Mouse (Mus musculus) hindbrain, embryonic 15.5 days (tissue): ENCODE data around the gene Nfatc3. TPM values are rescaled to one million over a fixed set of nuclear protein-coding genes. Genes with fewer than 3 reads are reported as not detected.

Experiments
- ATAC-seq: fragments of 200-750 bp; cut with Nextera tagmentation; 2 replicates; pipeline ENCODE4 v1.8.0; 2017; ENCODE audit warnings: low read depth, moderate number of reproducible peaks, moderate TSS enrichment; ENCODE audit not compliant: low FRiP score
- H3K27ac ChIP-seq: fragments of 300-500 bp; sonication (generic); replicated peaks from 2 replicates; pipeline ENCODE4 v1.5.1; 2015; ENCODE audit warnings: mild to moderate bottlenecking, inconsistent platforms
- H3K27me3 ChIP-seq: fragments of 300-500 bp; sonication (generic); 2 replicates; pipeline ENCODE4 v1.6.1; 2015; ENCODE audit warnings: control low read depth, inconsistent platforms
- H3K36me3 ChIP-seq: fragments of 300-500 bp; sonication (generic); 2 replicates; pipeline ENCODE4 v1.6.1; 2015; ENCODE audit warnings: control low read depth, inconsistent platforms
- H3K4me1 ChIP-seq: fragments of 300-500 bp; sonication (generic); replicated peaks from 2 replicates; pipeline ENCODE4 v1.6.1; 2015; ENCODE audit warnings: control low read depth, inconsistent platforms
- H3K4me2 ChIP-seq: fragments of 300-500 bp; sonication (generic); 2 replicates; pipeline ENCODE4 v1.6.1; 2015; ENCODE audit warnings: moderate library complexity, mild to moderate bottlenecking, inconsistent platforms
- H3K4me3 ChIP-seq: fragments of 300-500 bp; sonication (generic); 2 replicates; pipeline ENCODE4 v1.5.1; 2015; ENCODE audit warnings: mild to moderate bottlenecking, inconsistent platforms
- H3K9ac ChIP-seq: fragments of 300-500 bp; sonication (generic); 2 replicates; pipeline ENCODE4 v1.6.1; 2015; ENCODE audit warnings: inconsistent platforms
- H3K9me3 ChIP-seq: fragments of 300-500 bp; sonication (generic); 2 replicates; pipeline ENCODE4 v1.6.1; 2016; ENCODE audit warnings: control low read depth, inconsistent platforms
- WGBS: fragments of 180-500 bp; shearing (Covaris S2); methylation state at CpG from one replicate; pipeline ENCODE4 v1.1.7; 2015; 5-methylcytosine and 5-hydroxymethylcytosine counted together
- polyA plus RNA-seq: library from polyadenylated mRNA; unstranded; fragments of >200 nt; fragmentation: Nextera tagmentation; extraction: Ambion mirVana; gene quantifications from 2 replicates; pipeline ENCODE4 v1.2.1, GENCODE M21; 2015

The Nfatc3 gene
- polyA plus RNA-seq, 1 experiment from 2014 or later = 3.0 TPM

DNA sequence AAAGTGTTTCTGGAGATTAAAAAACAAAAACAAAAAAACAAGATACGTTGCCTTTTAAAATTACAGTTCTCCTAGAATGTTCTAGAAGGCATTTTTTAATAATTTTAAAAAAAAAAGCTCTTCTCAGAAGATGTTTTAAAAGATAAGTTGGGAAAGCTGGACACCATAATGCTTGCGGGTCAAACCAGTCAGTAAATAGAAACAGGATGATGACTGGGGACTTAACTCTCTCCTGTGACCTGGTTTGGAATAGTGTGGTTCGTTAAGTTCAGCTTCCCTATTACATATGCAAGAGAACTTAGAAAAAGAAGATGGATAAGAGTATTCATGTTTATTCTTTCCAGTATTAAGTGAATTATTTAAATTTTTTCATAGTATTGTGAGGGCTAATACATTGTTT, 1.9 kb downstream of the Nfatc3 start:
- peak overlapping the region; percentile 65; the same call in 1 of the 2 replicates for H3K9ac ChIP-seq
- H3K27me3 ChIP-seq = no peaks in the 10 kb centered on the region
- ATAC-seq = no peak
- no peaks in the 10 kb centered on the region for H3K9me3 ChIP-seq
- peak overlapping the region; percentile 74 for H3K4me2 ChIP-seq
- no peaks in the 10 kb centered on the region for H3K36me3 ChIP-seq
- H3K4me1 ChIP-seq = peaks cover 40% of the 10 kb centered on the region
- WGBS = 6% methylated on average over 3 of the region's 3 CpGs
- peak overlapping the region; percentile 68 for H3K4me3 ChIP-seq
- no peak overlapping the region for H3K27ac ChIP-seq

DNA sequence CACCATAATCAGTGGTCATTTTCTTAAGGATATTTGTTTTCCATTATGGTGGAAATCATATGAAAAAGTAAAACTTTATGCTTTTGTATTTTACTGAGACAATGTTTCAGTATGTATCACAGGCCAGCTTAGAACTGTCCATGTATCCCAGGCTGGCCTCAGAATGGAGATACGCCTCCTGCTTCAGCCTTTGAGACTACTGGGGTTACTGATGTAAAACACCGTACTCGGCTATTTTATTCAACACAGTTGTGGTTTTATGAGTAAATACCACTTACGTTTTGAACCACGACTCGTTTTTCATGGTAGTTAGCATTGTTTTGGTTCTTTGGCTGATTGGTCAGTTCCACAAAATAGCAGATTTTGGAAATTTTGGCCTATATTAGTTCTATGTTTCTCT, 3.0 kb downstream of the Nfatc3 start:
- H3K4me3 ChIP-seq = no peak overlapping the region
- H3K9ac ChIP-seq = no peak overlapping the region
- ATAC-seq = no peak
- H3K9me3 ChIP-seq = no peaks in the 10 kb centered on the region
- H3K27ac ChIP-seq = no peak overlapping the region
- peak overlapping the region; percentile 74 for H3K4me2 ChIP-seq
- no peaks in the 10 kb centered on the region for H3K36me3 ChIP-seq
- peaks cover 40% of the 10 kb centered on the region for H3K4me1 ChIP-seq
- 87% methylated on average over 6 of the region's 6 CpGs for WGBS
- no peaks in the 10 kb centered on the region for H3K27me3 ChIP-seq

DNA sequence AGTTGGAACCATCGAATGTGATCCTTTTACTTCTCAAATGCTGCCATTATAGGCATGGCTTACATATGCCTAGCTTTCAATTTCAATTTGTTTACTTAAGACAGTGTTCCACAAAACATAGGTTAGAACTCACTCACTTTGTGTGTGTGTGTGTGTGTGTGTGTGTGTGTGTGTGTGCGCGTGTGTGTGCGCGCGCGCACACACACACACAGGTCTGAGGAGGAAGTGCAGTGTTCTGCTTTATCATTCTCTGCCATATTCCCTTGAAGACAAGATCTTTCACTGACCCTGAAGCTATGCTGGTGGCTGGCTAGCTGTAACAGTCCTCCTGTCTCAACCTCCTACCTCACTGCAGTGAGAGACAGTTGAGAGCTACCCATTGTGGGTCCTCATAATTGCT, 4.4 kb downstream of the Nfatc3 start:
- no peak for ATAC-seq
- Histone ChIP-seq H3K4me2 (no peak overlapping the region), H3K36me3 (no peaks in the 10 kb centered on the region), H3K9me3 (no peaks in the 10 kb centered on the region), H3K9ac (no peak overlapping the region), H3K27me3 (no peaks in the 10 kb centered on the region), H3K27ac (no peak overlapping the region), H3K4me3 (no peak overlapping the region), H3K4me1 (peaks cover 40% of the 10 kb centered on the region)
- 99% methylated on average over 7 of the region's 7 CpGs for WGBS

DNA sequence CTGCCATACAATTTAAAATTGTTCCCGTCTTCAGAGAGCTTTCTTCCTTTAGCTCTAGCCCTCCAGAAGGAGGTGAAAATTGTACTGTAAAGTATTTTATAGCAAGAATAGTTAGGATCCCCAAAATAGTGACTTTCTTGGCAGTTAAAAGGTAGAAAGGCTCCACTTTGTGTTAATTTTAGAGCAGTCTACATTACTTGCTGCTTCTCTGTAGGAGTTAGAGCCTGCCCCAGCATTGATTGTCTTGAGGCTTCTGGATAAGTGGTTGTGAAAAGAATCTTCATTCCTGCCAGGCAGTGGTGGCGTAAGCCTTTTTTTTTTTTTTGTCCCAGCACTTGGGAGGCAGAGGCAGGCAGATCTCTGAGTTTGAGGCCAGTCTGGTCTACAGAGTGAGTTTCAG, 8.1 kb downstream of the Nfatc3 start:
- H3K9me3 ChIP-seq = no peaks in the 10 kb centered on the region
- 100% methylated on average over 2 of the region's 2 CpGs for WGBS
- ATAC-seq = no peak
- no peaks in the 10 kb centered on the region for H3K27me3 ChIP-seq
- no peak overlapping the region for H3K27ac ChIP-seq
- no peak overlapping the region for H3K9ac ChIP-seq
- H3K4me1 ChIP-seq = peaks cover 16% of the 10 kb centered on the region
- H3K36me3 ChIP-seq = no peaks in the 10 kb centered on the region
- no peak overlapping the region for H3K4me3 ChIP-seq
- H3K4me2 ChIP-seq = no peak overlapping the region

DNA sequence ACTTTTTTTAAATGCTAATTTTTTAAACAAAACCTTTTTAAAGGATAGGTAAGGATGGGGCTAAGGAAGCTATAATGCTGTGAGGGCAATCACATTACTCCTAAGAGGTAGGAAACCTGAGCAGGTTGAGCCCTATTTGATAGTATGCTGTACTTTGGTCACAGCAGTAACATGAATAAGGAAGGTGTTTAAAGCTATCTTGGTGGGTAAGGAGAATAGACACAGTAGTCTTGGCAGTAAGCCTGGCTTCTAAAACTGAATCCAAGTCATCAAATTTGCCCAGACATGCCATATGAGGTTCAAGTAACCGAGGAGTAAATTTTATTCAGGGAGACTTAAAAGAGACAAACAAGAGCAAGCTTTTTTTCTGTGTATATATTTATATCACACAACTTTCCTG, 10.9 kb downstream of the Nfatc3 start:
- Histone ChIP-seq H3K27ac (no peak overlapping the region), H3K4me1 (no peaks in the 10 kb centered on the region), H3K9ac (no peak overlapping the region), H3K27me3 (no peaks in the 10 kb centered on the region), H3K9me3 (no peaks in the 10 kb centered on the region), H3K4me3 (no peak overlapping the region), H3K4me2 (no peak overlapping the region), H3K36me3 (no peaks in the 10 kb centered on the region)
- WGBS = 64% methylated on average over 1 of the region's 1 CpGs
- no peak for ATAC-seq

DNA sequence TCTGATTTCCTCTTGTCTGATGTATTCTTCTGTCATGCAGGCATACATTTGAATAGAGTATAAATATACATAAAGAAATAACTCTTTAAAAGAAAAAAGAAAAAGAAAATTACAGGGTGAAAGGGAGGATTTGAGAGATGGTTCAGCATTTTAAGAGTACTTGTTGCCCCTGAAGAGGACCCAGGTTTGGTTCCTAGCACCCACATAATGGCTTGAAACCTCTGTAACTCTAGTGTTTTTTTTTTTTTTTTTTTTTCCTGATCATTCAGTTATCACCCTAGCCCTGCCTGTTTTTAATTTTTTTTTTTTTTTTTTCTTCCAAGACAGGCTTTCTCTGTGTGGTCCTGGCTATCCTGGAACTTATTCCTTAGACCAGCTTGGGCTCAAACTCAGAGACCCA, 13.5 kb downstream of the Nfatc3 start:
- H3K27ac ChIP-seq = no peak overlapping the region
- no peaks in the 10 kb centered on the region for H3K4me1 ChIP-seq
- no peaks in the 10 kb centered on the region for H3K36me3 ChIP-seq
- H3K4me3 ChIP-seq = no peak overlapping the region
- H3K9me3 ChIP-seq = no peaks in the 10 kb centered on the region
- no peak for ATAC-seq
- H3K4me2 ChIP-seq = no peak overlapping the region
- no peak overlapping the region for H3K9ac ChIP-seq
- H3K27me3 ChIP-seq = no peaks in the 10 kb centered on the region

DNA sequence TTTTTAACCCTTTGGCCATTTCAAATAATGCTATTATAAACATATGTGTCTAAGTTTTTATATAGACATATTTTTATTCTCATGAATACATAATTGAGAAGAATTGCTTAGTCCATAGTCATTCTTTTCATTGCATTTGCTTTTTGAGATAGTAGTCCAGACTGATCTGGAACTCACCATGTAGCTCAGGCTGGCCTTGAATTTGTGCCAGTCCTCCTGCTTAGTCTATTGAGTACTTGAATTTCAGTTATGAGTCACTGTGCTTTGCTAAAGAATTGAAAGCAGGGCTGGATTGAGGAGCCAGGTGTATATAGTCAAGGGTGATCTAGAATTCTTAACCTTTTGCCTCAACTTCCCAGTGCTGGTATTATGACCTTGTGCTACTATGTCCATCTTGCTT, 15.6 kb downstream of the Nfatc3 start:
- H3K27me3 ChIP-seq = no peaks in the 10 kb centered on the region
- H3K9ac ChIP-seq = no peak overlapping the region
- no peak overlapping the region for H3K27ac ChIP-seq
- no peak overlapping the region for H3K4me3 ChIP-seq
- no peaks in the 10 kb centered on the region for H3K4me1 ChIP-seq
- no peak overlapping the region for H3K4me2 ChIP-seq
- no peak for ATAC-seq
- H3K9me3 ChIP-seq = no peaks in the 10 kb centered on the region
- peaks cover 5% of the 10 kb centered on the region; the same call in 1 of the 2 replicates for H3K36me3 ChIP-seq

DNA sequence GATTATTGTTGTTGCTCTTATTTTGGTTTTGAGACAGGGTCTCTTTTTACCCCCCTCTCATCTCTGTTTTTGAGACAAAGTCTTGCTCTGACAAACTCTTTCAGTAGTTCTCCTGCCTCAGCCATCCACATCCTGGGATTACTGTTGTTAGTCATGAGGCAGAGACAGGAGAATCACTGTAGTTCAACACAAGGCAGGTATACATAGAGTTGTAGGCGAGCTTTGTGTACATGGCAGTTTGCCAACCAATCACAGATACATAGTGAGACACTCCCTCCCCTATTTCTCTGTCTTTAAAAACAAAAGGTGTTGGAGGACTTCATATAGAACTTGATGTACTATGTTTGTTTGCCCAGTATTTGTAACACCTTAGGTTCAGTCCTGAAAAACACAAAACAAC, 16.0 kb downstream of the Nfatc3 start:
- no peaks in the 10 kb centered on the region for H3K9me3 ChIP-seq
- WGBS = 89% methylated on average over 1 of the region's 1 CpGs
- no peak overlapping the region for H3K27ac ChIP-seq
- no peaks in the 10 kb centered on the region for H3K4me1 ChIP-seq
- no peak overlapping the region for H3K4me2 ChIP-seq
- no peak for ATAC-seq
- H3K4me3 ChIP-seq = no peak overlapping the region
- H3K27me3 ChIP-seq = no peaks in the 10 kb centered on the region
- H3K9ac ChIP-seq = no peak overlapping the region
- H3K36me3 ChIP-seq = peaks cover 7% of the 10 kb centered on the region; the same call in 1 of the 2 replicates

DNA sequence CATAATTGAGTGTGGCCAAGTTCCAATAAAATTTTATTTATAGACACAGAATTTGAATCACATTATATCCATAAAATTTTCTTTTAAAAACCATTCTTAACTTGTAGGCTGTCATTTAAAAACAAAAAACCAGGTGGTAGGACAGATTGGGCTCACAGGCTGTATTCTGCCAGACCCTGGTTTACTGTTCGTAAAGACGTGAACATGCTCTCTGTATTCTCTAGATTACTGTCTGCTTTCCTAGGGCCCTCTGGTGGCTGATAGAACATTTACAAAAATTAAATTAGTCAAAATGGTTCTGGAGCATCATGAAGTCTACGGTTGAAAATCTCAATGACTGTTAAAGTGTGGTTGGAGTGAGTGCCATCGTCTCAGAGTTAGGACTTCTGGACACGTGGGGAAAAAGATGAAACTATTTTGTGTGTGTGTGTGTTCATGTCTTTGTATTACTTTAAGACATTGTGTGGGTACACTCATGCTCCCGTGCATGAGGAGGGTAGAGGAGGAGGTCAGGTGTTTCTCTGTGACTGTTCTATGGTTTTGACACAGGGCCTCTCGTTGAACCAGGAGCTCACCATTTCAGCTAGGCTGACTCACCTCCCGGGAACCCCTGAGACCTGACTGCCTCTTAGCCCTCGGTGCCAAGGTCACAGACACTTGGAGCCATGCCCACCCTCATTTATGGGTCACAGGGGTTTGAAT, 16.7 kb downstream of the Nfatc3 start:
- Histone ChIP-seq H3K4me2 (no peak overlapping the region), H3K9ac (no peak overlapping the region), H3K4me3 (no peak overlapping the region), H3K36me3 (peaks cover 7% of the 10 kb centered on the region; the same call in 1 of the 2 replicates), H3K27me3 (no peaks in the 10 kb centered on the region), H3K9me3 (no peaks in the 10 kb centered on the region), H3K4me1 (no peaks in the 10 kb centered on the region), H3K27ac (no peak overlapping the region)
- 76% methylated on average over 9 of the region's 9 CpGs for WGBS
- ATAC-seq = no peak

DNA sequence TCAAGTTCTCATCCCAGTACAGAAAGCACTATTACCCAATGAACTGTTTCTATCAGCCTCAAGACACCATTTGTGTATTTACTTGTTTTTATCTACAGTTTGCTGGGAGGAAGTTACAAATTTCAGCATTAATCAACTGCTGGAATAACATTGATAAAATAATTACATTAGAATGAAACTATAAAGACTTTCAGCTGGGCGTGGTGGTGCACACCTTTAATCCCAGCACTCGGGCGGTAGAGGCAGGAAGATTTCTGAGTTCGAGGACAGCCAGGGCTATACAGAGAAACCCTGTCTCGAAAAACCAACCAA, 17.2 kb downstream of the Nfatc3 start:
- H3K27me3 ChIP-seq = no peaks in the 10 kb centered on the region
- H3K36me3 ChIP-seq = peaks cover 7% of the 10 kb centered on the region; the same call in 1 of the 2 replicates
- H3K4me1 ChIP-seq = no peaks in the 10 kb centered on the region
- 95% methylated on average over 5 of the region's 5 CpGs for WGBS
- no peak overlapping the region for H3K27ac ChIP-seq
- H3K4me2 ChIP-seq = no peak overlapping the region
- H3K9ac ChIP-seq = no peak overlapping the region
- no peak for ATAC-seq
- H3K9me3 ChIP-seq = no peaks in the 10 kb centered on the region
- H3K4me3 ChIP-seq = no peak overlapping the region

DNA sequence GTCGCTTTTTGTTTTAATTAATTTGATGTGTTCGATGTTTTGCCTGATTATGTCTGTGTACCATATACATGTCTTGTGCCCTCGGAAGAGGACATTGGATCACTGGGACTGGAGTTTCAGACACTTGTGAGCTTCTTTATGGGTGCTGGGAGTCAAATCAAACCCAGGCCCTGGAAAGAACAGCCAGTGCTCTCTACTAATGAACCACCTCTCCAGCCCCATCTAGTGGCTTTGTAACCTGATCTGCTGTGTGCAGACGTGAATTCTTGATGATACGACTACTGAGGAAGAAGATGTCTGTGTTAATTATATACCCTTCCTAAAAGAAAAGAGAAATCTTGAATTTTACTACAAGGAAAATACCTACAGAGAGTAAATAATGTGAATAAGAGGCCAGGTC, 18.0 kb downstream of the Nfatc3 start:
- WGBS = 83% methylated on average over 5 of the region's 5 CpGs
- no peak overlapping the region for H3K4me3 ChIP-seq
- no peak for ATAC-seq
- no peak overlapping the region for H3K27ac ChIP-seq
- H3K9ac ChIP-seq = no peak overlapping the region
- H3K4me1 ChIP-seq = no peaks in the 10 kb centered on the region
- no peaks in the 10 kb centered on the region for H3K27me3 ChIP-seq
- no peaks in the 10 kb centered on the region for H3K9me3 ChIP-seq
- no peak overlapping the region for H3K4me2 ChIP-seq
- peaks cover 7% of the 10 kb centered on the region; the same call in 1 of the 2 replicates for H3K36me3 ChIP-seq

DNA sequence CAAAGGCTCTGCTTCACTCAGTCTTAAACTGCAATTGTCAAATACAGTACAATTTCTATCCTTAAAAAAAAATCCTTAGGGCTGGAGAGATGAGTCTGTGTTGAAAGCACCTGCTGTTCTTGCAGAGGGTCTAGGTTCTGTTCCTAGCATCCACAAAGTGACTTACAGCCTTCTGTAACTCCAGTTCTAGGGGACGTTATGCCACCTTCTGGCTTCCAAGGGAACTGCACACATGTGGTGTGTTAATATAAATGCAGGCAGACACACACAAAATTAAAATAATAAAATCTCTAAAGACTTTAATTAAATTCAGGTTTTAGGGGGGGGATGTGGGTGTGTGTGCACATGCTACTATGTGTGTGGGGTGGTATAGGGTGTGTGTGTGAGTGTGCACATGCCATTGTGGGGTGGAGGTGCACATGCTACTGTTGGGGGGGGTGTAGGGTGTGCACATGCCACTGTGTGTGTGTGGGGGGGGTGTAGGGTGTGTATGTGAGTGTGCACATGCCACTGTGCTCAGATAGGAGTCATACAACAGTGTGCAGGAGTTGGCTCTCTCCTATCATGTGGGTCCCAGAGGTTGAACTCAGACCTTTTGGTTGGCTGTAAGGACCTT, 18.9 kb downstream of the Nfatc3 start:
- Histone ChIP-seq H3K27ac (no peak overlapping the region), H3K9ac (no peak overlapping the region), H3K27me3 (no peaks in the 10 kb centered on the region), H3K9me3 (no peaks in the 10 kb centered on the region), H3K36me3 (peaks cover 7% of the 10 kb centered on the region; the same call in 1 of the 2 replicates), H3K4me1 (no peaks in the 10 kb centered on the region), H3K4me2 (no peak overlapping the region), H3K4me3 (no peak overlapping the region)
- 94% methylated on average over 1 of the region's 1 CpGs for WGBS
- no peak for ATAC-seq

DNA sequence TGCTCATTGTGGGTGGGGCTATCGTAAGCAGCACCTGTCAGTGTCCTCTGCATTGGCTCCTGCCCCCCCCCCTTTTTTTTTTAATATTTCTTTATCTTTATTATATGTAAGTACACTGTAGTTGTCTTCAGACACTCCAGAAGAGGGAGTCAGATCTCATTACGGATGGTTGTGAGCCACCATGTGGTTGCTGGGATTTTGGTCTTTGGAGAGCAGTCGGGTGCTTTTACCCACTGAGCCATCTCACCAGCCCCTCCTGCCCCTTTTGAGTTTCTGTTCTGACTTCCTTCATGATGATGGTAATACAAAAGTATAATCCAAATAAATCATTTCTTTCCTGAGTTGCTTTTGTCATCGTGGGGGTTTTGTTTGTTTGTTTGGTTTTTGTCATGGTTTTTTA, 43.7 kb downstream of the Nfatc3 start:
- H3K27ac ChIP-seq = no peak overlapping the region
- H3K4me1 ChIP-seq = no peaks in the 10 kb centered on the region
- no peaks in the 10 kb centered on the region for H3K27me3 ChIP-seq
- H3K4me3 ChIP-seq = no peak overlapping the region
- no peak overlapping the region for H3K9ac ChIP-seq
- 95% methylated on average over 4 of the region's 4 CpGs for WGBS
- H3K4me2 ChIP-seq = no peak overlapping the region
- ATAC-seq = no peak
- no peaks in the 10 kb centered on the region for H3K9me3 ChIP-seq
- peaks cover 28% of the 10 kb centered on the region for H3K36me3 ChIP-seq
